Mouse (Mus musculus): Measurements from ENCODE around the gene Frmpd3.

Gene Frmpd3

DNA sequence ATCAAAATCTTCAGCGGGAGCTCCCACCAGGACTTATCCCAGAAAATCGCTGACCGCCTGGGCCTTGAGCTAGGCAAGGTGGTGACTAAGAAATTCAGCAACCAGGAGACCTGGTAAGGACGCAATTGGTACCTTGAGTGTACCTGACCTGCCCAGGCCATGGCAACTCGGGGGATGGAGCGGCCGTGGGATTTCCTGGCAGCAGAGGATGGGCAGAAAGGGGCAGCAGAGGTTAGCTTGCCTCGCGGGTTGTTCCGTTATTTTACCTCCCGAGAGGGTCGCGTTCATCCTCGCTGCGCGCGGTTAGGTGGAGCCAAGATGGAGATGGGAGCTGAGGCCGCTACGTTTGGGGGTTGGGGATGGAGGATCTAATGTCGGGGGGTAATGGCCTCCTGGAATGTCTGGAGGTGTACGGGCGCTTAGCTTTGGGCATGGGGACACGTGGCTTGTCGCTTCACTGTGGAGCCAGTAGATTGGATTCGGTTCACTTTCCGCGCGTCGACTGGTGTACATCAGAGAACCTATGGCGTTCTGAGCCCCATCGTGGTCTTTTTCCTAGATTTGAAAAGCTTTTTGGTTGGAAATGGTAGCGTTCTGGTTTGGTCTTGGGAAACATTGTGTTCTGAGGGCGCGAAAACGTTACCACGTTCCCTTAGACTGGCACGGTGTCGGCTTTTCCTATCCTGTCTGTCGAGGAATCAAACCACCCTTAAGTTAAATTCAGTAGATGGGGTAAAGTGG, 114.9 kb downstream of the Frmpd3 start:
- DNase-seq, result peak; percentile 40

GRCm38 (mm10) chrX:140457502-140457901, 115.4 kb downstream of the Frmpd3 start:
- peak; percentile 22 for DNase-seq

GRCm38 (mm10) chrX:140478231-140478630, 136.2 kb downstream of the Frmpd3 start:
- DNase-seq, result no peak

GRCm38 (mm10) chrX:140479171-140479570, 137.1 kb downstream of the Frmpd3 start:
- peak; percentile 46 for DNase-seq
